Mouse (Mus musculus): ENCODE data around the gene Bcl2l11. TPM values are rescaled to one million over a fixed set of nuclear protein-coding genes. Genes with fewer than 3 reads are reported as not detected.

Gene Bcl2l11
- polyA plus RNA-seq, 1 experiment = 0.67 TPM

GRCm38 (mm10) chr2:128102086-128102485 is 23.8 kb upstream of the Bcl2l11 start:
- Histone ChIP-seq H3K36me3 (ENCODE audit: control insufficient read depth) (no peaks in the 10 kb centered on the region), H3K4me3 (replicated peaks) (no peak overlapping the region), H3K4me1 (ENCODE audit: control insufficient read depth) (no peaks in the 10 kb centered on the region), H3K9me3 (ENCODE audit: control insufficient read depth, low read length) (no peaks in the 10 kb centered on the region), H3K27me3 (ENCODE audit: control insufficient read depth) (no peaks in the 10 kb centered on the region)
- TF ChIP-seq GATA1 (IDR thresholded peaks at IDR 0.05; ENCODE audit: low read length) (no peak), TAL1 (IDR thresholded peaks at IDR 0.05; ENCODE audit: low read length) (no peak)

GRCm38 (mm10) chr2:128104815-128105214 is 21.0 kb upstream of the Bcl2l11 start:
- Histone ChIP-seq H3K27me3 (ENCODE audit: control insufficient read depth) (no peaks in the 10 kb centered on the region), H3K4me3 (replicated peaks) (no peak overlapping the region), H3K36me3 (ENCODE audit: control insufficient read depth) (no peaks in the 10 kb centered on the region), H3K9me3 (ENCODE audit: control insufficient read depth, low read length) (no peaks in the 10 kb centered on the region), H3K4me1 (ENCODE audit: control insufficient read depth) (no peaks in the 10 kb centered on the region)
- TF ChIP-seq TAL1 (IDR thresholded peaks at IDR 0.05; ENCODE audit: low read length) (no peak), GATA1 (IDR thresholded peaks at IDR 0.05; ENCODE audit: low read length) (no peak)

GRCm38 (mm10) chr2:128105651-128106050 is 20.2 kb upstream of the Bcl2l11 start:
- no peaks in the 10 kb centered on the region for H3K27me3 ChIP-seq (ENCODE audit: control insufficient read depth)
- H3K4me3 ChIP-seq (replicated peaks) = no peak overlapping the region
- no peaks in the 10 kb centered on the region for H3K9me3 ChIP-seq (ENCODE audit: control insufficient read depth, low read length)
- TF ChIP-seq GATA1 (IDR thresholded peaks at IDR 0.05; ENCODE audit: low read length) = no peak
- TF ChIP-seq TAL1 (IDR thresholded peaks at IDR 0.05; ENCODE audit: low read length) = no peak
- H3K4me1 ChIP-seq (ENCODE audit: control insufficient read depth) = no peaks in the 10 kb centered on the region
- H3K36me3 ChIP-seq (ENCODE audit: control insufficient read depth) = no peaks in the 10 kb centered on the region

DNA sequence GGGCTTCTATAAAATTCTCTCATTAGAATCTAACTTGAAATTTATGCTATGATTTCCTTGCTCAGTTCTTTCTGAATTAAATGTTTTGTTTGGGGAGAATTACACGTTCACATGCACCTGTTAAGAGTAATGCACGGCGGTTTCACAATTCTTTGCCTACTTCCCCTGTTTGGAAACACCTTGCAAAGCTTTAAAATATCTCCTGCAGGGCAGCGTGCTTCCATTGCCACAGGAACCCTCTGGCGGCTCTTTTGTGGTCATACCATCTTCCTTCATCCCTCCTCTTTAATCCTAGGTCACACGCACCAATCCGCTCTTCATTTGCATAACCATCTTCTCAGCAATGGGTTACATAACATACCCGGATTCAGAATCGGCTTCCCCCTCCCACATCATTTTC is 14.3 kb upstream of the Bcl2l11 start:
- Histone ChIP-seq H3K27me3 (ENCODE audit: control insufficient read depth) (no peaks in the 10 kb centered on the region), H3K9me3 (ENCODE audit: control insufficient read depth, low read length) (no peaks in the 10 kb centered on the region), H3K4me3 (replicated peaks) (no peak overlapping the region), H3K36me3 (ENCODE audit: control insufficient read depth) (no peaks in the 10 kb centered on the region), H3K4me1 (ENCODE audit: control insufficient read depth) (no peaks in the 10 kb centered on the region)
- TF ChIP-seq GATA1 (IDR thresholded peaks at IDR 0.05; ENCODE audit: low read length) (no peak), TAL1 (IDR thresholded peaks at IDR 0.05; ENCODE audit: low read length) (no peak)

DNA sequence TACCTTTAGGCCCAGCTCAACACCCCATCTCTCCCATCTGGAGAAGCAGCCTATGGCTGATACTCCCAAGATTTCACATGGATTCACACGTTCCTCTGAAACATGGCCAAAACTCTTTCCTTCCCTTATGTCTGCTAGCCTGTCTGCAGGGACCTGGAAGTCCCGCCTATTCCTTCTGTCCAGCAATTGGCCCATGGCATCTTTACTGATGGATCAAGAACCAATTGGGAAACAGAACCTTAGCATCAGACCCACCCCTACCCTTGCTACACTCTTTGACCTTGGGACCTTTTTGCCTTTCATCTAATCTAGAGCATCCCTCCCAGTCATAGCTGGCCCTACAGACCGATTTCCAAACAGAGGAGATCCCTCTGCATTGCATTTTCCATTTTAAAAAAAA is 11.2 kb upstream of the Bcl2l11 start:
- H3K9me3 ChIP-seq (ENCODE audit: control insufficient read depth, low read length) = no peaks in the 10 kb centered on the region
- no peak overlapping the region for H3K4me3 ChIP-seq (replicated peaks)
- no peaks in the 10 kb centered on the region for H3K4me1 ChIP-seq (ENCODE audit: control insufficient read depth)
- H3K36me3 ChIP-seq (ENCODE audit: control insufficient read depth) = no peaks in the 10 kb centered on the region
- TF ChIP-seq GATA1 (IDR thresholded peaks at IDR 0.05; ENCODE audit: low read length) (no peak), TAL1 (IDR thresholded peaks at IDR 0.05; ENCODE audit: low read length) (no peak)
- peaks cover 2% of the 10 kb centered on the region; the same call in 1 of the 2 replicates for H3K27me3 ChIP-seq (ENCODE audit: control insufficient read depth)

- Histone ChIP-seq H3K9me3 (ENCODE audit: control insufficient read depth, low read length) (no peaks in the 10 kb centered on the region), H3K36me3 (ENCODE audit: control insufficient read depth) (no peaks in the 10 kb centered on the region), H3K4me1 (ENCODE audit: control insufficient read depth) (no peaks in the 10 kb centered on the region), H3K27me3 (ENCODE audit: control insufficient read depth) (peaks cover 9% of the 10 kb centered on the region), H3K4me3 (replicated peaks) (no peak overlapping the region)
- no peak for TF ChIP-seq GATA1 (IDR thresholded peaks at IDR 0.05; ENCODE audit: low read length)
- TF ChIP-seq TAL1 (IDR thresholded peaks at IDR 0.05; ENCODE audit: low read length) = no peak
Observed at GRCm38 (mm10) chr2:128115579-128115978, 10.3 kb upstream of the Bcl2l11 start.

- TF ChIP-seq GATA1 (IDR thresholded peaks at IDR 0.05; ENCODE audit: low read length) (no peak), TAL1 (IDR thresholded peaks at IDR 0.05; ENCODE audit: low read length) (no peak)
- H3K4me3 ChIP-seq (replicated peaks) = no peak overlapping the region
- no peaks in the 10 kb centered on the region for H3K9me3 ChIP-seq (ENCODE audit: control insufficient read depth, low read length)
- H3K4me1 ChIP-seq (ENCODE audit: control insufficient read depth) = no peaks in the 10 kb centered on the region; the same call in 1 of the 2 replicates
- H3K36me3 ChIP-seq (ENCODE audit: control insufficient read depth) = no peaks in the 10 kb centered on the region
- peaks cover 29% of the 10 kb centered on the region for H3K27me3 ChIP-seq (ENCODE audit: control insufficient read depth)
Observed at GRCm38 (mm10) chr2:128117605-128118004, 8.2 kb upstream of the Bcl2l11 start.

GRCm38 (mm10) chr2:128118971-128119370 is 6.9 kb upstream of the Bcl2l11 start:
- no peak for TF ChIP-seq TAL1 (IDR thresholded peaks at IDR 0.05; ENCODE audit: low read length)
- no peak for TF ChIP-seq GATA1 (IDR thresholded peaks at IDR 0.05; ENCODE audit: low read length)
- Histone ChIP-seq H3K4me3 (replicated peaks) (no peak overlapping the region), H3K27me3 (ENCODE audit: control insufficient read depth) (peaks cover 43% of the 10 kb centered on the region), H3K4me1 (ENCODE audit: control insufficient read depth) (peaks cover 9% of the 10 kb centered on the region), H3K36me3 (ENCODE audit: control insufficient read depth) (no peaks in the 10 kb centered on the region), H3K9me3 (ENCODE audit: control insufficient read depth, low read length) (peaks cover 2% of the 10 kb centered on the region; the same call in 1 of the 2 replicates)

DNA sequence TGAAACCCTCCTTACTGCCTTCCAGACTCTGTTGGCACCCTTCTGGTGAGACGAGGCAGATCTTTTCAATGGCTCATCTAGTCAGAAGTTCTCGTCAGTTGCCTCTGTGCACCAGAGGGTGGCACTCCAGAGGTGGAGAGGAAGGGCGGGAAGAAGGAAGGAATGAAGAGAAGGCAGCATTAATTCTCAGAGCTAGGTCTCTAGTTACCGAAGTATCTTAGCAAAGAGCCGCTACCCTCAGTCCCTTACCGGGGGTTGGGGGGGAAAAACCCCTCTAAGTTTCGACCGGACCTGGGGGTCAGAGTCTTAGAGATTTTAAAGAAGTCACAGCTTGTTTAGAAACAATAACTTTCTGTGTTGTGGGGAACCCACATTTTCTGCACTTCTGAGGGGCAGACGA is 3.3 kb upstream of the Bcl2l11 start:
- Histone ChIP-seq H3K4me3 (replicated peaks) (no peak overlapping the region), H3K4me1 (ENCODE audit: control insufficient read depth) (peaks cover 38% of the 10 kb centered on the region), H3K27me3 (ENCODE audit: control insufficient read depth) (peaks cover 74% of the 10 kb centered on the region), H3K36me3 (ENCODE audit: control insufficient read depth) (no peaks in the 10 kb centered on the region), H3K9me3 (ENCODE audit: control insufficient read depth, low read length) (peaks cover 4% of the 10 kb centered on the region; the same call in 1 of the 2 replicates)
- TF ChIP-seq GATA1 (IDR thresholded peaks at IDR 0.05; ENCODE audit: low read length) (no peak), TAL1 (IDR thresholded peaks at IDR 0.05; ENCODE audit: low read length) (no peak)
